Mouse (Mus musculus): Measurements from ENCODE around the gene Ctf2.

The Ctf2 gene

DNA sequence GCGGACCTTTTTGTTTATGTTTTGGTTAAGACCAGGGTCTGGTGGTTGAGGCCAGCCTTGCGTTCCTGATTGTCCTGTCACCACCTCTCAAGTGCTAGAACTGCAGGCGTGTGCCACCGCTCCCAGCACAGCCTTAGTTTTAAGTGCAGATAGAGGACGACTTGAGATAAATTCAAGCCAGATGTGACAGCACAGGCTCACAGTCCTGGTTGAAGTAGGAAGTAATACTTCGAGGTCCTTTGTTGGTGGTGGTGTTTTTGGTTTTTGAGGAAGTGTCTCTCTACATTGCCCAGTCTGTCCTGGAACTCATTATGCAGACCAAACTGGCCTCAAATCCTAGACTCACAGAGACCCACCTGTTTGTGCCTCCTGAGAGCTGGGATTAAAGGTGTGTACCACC lies 27.8 kb upstream of the Ctf2 start:
- DNase-seq (ENCODE audit: extremely low spot score): no peak

DNA sequence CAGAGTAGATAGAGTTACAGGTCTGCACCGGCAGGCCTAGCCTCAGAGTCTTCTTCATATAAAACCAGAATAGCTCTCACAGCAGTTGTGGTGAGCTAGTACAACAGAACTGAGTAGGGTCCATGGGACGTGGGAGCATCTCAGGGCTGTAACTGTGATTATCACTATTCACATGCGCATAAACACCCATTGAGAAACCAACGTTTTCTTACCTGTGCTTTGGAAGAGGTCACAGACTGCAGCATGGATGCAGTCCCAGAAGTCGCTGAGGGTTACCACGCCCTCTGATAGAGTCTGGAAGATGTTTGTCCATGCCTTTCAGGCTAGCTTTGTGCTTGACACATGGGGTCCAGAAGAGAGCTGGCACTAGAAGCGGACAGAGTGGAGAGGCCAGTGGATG lies 21.8 kb upstream of the Ctf2 start:
- DNase-seq (ENCODE audit: extremely low spot score): no peak

DNA sequence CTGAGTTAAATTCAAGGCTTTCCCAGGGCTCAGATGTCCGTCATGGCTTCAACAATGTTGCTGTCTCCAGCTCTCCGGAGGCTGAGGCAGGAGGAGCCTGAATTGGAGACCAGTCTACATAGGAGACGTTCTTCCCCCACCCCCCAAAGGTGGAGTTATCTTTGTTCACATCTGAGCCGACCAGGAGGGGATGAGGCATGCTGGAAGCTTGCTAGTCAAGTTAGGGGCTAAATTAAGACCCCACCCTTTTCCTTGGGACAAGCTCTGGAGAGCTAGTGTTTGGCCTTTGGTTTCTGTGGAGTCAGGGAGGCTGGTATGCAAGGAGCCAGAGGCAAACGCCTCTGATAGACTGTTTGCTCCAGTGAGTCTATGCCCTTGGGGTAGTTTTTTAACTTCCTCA lies 21.2 kb upstream of the Ctf2 start:
- no peak for DNase-seq (ENCODE audit: extremely low spot score)

DNA sequence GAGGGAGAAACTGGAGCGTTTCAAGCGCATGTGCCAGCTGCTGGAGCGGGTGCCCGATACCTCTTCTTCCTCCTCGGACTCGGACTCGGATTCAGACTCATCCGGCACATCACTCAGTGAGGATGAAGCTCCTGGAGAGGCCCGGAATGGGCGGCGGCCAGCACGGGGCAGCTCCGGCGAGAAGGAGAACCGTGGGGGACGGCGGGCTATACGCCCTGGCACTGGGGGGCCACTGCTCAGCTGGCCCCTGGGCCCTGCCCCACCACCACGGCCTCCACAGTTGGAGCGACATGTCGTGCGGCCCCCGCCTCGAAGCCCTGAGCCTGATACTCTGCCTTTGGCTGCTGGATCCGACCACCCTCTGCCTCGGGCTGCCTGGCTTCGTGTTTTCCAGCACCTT lies 20.1 kb upstream of the Ctf2 start:
- DNase-seq (ENCODE audit: extremely low spot score): no peak

DNA sequence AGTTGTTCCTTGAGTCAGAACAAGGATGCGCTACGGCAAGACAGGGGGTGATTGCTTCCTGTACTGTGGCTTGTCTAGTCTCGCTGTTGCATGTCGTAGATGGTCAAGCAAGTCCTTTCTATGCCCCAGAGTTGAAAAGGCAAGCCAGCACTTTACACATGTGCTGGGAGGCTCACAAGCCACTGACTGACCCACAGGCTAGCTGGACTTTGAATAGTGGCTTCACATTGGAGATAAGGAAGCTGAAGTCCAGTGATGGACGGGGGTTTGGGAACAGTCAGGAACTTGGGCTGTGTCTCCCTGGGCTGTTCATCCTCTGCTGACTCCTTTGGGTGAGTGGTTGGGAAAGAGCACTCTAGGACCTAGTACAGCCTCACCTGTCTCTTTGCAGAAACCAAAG lies 19.7 kb upstream of the Ctf2 start:
- DNase-seq (ENCODE audit: extremely low spot score): no peak

DNA sequence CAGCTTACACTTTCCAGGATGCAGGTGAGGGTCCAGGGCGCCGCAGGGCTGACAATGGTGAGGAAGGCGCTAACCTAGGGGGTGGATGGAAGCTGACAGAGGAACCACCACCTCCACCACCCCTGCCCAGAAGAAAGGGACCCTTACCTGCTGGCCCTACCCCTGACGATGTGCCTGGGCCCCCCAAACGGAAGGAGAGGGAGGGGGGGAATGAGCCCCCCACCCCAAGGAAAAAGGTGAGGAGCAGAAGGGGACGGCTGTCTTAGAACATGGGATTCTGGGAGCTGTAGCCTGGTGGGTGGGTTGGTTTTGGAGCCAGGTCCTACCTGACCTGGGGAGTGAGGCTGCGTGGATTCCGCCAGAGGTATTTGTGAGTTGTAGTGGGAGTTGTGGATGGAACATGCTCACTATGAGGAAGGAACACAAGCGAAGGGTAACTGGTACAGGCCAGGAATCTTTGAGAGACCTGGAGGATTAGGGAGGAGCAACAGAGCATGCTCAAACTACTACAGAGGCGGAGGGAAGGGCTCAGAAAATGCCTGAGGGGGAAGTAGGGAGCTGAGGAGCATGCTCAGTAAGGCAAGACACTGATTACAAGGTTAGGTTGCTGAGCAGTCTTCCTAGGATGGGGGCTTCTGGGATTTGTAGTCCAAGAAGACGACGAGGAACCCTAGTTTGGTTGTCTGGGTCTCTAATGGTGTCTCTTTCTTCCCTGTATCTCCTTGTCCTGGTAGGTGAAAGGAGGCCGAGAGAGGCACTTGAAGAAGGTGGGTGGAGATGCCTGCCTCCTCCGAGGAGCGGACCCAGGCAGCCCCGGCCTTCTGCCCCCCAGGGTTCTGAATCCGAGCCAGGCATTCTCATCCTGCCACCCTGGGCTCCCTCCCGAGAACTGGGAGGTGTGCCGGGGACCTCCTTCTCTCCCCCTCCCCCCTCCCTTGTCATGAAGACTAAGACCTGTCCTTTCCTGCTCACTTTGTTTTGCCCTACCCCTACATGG lies 18.5 kb upstream of the Ctf2 start:
- DNase-seq (ENCODE audit: extremely low spot score): no peak

DNA sequence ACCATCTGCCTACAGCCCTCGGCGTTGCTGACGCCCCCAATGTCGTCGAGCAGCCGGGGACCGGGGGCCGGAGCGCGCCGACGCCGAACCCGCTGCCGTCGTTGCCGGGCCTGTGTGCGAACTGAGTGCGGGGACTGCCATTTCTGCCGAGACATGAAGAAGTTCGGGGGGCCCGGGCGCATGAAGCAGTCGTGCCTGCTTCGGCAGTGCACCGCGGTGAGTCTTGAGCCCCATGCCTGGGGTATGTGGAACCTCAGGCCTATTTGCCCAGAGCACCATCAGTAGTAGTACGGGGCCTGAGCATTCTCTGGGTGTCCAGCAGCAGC lies 16.2 kb upstream of the Ctf2 start:
- no peak for DNase-seq (ENCODE audit: extremely low spot score)

DNA sequence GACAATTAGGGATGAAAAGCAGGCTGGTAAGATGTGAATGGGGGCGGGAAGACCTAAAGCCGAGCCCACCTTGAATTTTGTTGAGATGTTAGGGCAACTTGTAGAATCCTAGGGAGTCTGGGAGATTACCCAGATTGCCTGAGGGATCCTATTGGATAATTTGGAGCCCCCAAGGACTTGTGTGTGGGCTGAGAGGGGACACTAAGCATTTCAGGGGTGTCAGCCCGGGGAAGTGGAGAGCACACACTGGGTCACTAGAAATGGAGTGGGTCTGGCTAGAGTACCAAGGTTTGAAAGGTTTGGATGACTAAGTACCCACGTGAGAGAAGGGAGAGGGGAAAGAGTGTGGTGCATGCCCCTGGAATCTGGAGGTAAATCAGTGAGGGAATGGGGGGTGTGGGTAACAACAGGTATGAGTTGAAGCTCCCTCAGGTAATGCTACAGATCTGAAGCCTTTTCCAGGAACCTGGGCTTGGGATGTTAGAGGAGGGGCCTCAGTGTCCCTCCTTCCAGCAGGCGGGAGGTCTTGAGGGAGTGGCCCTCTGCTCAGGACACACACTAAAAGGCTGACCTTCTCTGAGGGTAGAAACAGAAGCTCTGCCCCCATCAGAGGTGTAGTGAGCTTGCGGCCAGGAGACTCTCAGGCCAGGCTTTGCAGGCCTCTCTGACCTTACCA lies 15.7 kb upstream of the Ctf2 start:
- no peak for DNase-seq (ENCODE audit: extremely low spot score)

DNA sequence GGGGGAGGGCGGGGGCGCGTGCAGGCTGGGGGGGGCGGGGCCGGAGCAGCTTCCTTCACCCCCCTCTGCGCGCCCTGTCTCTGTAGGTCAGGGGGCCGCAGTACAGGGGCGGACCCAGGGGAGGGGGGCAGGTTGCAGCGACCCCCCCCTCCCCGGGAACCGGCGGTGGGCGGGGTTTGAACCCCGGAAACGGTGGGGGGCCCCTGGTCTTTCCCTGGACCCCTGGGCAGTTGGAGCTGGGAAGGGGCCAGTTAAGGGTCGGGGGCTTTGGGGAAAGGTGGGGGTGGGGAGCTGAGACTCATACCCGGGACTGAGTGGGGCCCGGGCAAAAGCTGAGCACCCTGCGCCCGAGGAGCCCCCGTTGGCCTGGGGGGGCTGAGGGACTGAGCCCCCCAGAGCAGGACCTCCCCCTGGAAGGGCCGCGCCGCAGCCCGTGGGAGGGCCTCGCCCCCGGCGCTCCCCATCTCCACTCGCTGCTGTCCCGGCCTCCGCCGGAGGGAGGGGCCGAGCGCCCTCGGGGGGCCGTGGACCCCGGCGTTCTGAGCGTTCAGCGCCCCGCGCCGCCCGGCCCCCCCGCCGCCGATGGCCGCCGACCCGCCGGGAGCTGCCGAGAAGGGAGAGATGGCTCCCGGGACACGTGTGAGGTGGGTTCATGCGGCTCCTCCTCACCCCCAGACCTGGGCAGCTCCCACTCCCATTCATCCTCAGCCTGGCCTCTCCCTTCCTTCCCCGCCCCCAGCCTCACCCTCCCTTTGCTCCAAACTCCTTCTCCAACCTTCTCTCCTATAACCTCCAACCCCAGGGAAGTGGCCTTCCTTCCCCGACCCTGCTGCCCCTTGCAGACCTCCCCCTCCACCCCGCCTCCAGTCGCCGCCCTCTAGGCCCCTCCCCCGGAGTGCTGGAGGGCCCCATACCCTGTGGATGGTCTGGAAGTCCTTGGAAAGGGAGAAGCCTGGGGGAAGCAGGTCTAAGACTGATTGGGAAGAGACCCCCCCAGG lies 14.8 kb upstream of the Ctf2 start:
- peak; percentile 89 for DNase-seq (ENCODE audit: extremely low spot score)

DNA sequence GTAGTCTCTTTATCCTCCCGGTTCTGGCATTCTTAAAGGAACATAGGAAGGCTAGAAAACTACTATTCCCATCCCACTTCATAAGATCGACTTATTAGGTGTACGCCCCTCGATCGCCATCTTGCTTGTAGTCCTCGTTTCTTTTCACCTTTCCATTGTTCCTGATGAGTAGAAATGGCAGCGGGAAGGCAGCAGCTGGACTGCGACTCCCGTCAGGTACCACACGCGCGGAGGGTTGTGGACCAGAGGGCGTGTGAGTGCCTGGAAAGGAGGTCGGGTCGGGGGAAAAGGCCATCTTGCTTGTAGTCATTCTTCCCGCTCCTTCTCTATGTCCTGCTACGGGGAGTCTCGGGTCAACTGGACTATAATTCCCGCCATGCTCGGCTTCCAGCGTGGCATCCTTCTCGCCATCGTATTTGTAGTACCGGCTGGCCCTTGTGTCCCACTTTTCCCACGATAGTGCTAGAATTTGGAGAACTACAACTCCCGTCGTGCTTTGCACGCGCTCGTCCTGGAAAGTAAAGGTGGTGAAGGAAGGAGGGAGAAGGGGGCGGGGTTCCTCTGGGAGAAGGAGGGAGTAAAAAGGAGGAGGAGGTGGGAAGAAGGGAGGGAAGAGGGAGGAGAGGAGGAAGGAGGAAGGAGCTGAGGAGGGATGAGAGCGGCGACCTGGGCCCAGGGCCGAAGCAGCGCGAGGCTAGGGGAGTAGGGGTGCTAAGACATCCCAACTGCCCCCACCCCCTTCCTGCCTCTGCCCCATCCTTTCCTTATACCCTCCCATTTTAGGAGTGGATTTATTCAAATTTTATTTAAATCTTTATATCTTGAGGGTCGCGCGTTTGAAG lies 13.9 kb upstream of the Ctf2 start:
- DNase-seq (ENCODE audit: extremely low spot score): peak; percentile 97

DNA sequence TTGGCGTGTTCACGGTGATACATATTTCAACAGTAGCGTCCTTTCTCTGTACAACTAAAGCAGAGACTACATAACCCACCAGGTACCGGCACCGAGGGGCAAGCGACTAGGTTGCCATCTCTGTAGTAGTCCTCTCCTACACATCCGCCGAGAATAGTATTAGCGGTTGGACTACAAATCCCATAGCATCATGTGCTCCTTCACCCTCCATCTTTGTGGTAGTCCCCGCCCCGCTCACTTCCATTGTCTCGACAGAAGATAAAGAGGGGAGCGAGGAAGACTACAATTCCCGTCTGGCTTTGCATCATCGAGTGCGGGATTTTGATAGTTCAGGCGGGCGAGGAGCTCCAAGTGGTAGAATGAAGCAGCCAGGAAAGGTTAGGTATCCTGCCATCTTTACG lies 13.3 kb upstream of the Ctf2 start:
- peak; percentile 94 for DNase-seq (ENCODE audit: extremely low spot score)

DNA sequence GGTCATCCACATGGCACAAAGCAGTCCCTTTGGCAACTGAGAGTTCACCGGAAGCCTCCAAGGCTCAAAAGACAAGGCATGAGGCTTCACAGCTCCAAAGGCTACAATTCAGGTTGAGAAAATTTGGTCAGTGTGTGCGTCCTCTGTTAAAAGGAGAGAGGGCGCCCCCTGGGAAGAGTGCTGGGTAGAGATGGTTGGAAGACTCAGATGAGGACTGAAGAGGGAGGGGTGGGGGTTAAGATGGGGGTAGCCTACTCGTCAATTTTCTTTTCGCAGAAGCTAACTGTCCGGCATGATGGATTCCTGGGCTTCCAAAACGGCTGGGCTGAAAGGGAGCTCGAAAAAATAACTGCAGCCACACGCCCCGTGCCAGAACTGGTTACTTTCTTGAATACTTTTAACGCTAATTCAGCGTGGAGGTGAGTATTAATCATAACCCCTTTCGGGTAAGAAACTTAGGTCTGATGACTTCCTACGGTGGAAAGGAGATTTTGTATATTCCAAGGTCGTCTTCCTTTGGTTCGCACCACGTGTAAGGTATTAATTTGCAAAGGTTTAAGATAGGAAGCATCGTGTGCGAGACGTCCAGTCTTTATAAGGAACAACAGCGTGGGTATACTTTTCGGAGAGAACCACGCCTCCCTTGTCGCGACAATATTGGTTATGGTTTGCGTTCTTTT lies 12.5 kb upstream of the Ctf2 start, which contains the start of gene Fbxl19:
Gene Fbxl19 (plus strand): TSS at position 178 of the 680 bp plus-strand sequence.
- peak; percentile 83 for DNase-seq (ENCODE audit: extremely low spot score)

DNA sequence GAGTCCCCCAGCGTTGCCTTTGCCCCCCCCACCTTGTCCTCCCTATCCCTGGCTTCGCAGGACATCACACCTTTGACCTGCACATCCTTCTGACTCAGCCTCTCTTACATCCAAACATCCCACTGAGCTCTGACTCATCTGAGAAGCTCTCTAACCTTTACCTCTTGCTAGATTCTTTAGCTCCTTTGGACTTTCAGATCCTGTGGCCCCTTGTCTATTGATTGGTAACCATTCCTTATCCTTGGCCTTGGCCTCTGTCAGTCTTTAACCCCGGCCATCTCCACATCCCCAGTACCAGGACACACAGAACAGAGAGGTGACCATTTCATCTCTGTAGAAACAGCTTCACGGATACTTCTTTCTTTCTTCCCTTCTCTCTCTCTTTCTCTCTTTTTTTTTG lies 1.8 kb downstream of the Ctf2 start:
- no peak for DNase-seq (ENCODE audit: extremely low spot score)

DNA sequence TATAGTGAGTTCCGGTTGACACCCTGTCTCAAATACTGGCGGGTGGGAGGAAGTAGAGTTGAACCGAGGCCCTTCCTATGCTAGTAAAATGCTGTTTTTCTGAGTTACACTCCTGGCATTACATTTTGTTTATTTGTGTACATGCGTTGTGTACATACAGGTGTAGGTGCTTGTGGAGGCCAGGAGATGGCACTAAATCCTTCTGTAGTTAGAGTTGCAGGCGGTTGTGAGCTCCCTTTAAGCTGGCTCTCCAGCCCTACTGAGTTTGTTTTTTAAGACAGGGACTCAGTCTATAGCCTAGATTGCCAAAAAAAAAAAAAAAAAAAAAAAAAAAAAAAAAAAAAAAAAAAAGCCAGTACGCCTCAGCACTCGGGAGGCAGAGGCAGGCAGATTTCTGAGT lies 4.1 kb downstream of the Ctf2 start:
- no peak for DNase-seq (ENCODE audit: extremely low spot score)

DNA sequence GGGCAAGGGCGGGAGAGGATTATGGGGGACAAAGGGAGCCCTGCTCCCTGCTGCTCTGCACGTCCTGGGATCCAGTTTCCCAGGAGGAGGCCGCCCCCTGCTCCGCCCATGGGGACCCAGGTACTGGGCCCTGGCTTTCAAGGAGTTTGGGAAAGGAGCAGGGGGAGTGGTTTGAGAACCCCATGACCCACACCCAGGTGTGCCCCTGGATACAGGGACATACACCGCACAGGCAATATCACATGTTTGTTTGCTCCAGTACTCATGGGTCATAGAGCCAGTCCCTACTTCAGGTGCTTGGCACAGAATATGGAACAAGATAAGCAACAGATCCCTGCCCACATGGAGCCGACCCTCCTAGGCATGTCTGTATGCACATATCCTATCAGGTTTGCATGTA lies 6.0 kb downstream of the Ctf2 start:
- DNase-seq (ENCODE audit: extremely low spot score): no peak

DNA sequence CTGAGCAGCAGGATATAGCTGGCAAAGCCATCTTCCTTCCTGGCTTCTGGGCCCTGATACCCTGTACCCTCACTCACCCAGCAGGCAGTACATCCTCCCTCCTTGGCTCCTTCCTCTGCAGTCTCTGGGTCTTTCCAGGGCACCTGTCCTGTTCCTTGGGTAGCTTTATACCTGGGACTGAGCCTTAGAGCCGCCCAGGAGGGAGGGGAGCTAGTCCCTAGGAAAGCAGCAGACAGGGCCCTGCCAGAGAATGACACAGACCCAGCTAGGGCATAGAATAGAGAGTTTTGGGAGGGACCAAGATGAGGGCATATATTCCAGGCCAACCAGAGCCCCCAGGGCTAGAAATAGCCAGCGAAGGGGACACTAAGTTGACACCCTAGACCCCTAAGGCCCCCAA lies 6.5 kb downstream of the Ctf2 start:
- DNase-seq (ENCODE audit: extremely low spot score): no peak

DNA sequence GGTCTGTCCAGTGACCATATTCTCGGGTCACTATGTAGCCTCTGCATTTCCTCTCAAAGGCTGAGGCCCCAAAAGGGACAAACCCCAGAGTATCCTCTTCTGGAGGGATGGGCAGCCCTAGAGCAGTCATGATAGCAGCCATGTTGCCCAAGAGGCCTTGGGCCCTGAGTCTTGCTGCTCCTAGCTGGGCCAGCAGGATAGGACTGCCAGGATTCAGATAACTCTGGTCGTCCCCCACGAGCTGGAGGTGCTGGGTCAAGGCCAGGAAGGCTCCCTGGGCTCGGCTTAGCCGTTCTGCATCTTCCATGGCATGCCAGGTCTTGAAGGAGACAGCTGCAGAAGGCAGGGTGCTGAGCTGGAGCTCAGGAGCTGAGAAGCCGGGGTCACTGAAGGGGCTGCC lies 12.7 kb downstream of the Ctf2 start:
- no peak for DNase-seq (ENCODE audit: extremely low spot score)

DNA sequence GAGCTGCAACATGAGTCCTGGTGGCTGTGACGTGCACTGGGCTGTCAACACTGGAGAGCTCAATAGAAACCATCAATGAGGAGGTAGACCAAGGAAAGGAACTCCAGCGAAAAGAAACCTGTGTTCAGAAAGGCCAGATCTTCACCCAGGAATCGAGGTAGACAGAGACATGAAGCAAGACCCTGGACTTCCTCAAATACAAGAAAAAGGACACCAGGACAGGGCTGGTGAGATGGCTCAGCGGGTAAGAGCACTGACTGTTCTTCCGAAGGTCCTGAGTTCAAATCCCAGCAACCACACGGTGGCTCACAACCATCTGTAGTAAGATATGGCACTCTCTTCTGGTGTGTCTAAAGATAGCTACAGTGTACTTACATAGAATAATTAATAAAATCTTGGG lies 13.6 kb downstream of the Ctf2 start:
- DNase-seq (ENCODE audit: extremely low spot score): no peak

DNA sequence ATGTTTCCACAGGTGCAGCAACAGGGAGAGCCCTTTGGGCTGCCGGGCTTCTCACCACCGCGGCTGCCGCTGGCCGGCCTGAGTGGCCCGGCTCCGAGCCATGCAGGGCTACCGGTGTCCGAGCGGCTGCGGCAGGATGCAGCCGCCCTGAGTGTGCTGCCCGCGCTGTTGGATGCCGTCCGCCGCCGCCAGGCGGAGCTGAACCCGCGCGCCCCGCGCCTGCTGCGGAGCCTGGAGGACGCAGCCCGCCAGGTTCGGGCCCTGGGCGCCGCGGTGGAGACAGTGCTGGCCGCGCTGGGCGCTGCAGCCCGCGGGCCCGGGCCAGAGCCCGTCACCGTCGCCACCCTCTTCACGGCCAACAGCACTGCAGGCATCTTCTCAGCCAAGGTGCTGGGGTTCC lies 15.0 kb downstream of the Ctf2 start:
- DNase-seq (ENCODE audit: extremely low spot score): peak; percentile 81

DNA sequence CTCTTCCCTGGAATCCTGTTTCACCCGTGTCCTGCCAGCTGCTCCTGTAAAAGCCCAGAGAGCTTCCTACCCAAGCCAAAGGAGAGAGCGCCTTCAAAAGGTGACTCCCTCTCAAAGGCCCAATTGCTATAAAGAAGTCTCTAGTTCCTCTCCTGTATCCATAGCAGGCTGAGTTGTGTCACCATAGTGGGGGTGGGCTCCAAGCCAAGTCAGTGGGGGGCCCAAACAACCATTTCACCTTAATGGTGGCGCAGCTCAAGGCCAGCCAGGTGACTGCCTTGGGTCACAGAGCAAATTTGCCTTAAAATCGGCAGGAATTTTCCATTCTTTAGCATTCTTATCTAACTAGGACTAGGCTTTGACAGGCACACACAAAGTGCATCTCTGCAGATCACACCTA lies 17.1 kb downstream of the Ctf2 start:
- no peak for DNase-seq (ENCODE audit: extremely low spot score)
